9 mouse cellular contexts compared by ENCODE assay signal in the genomic region with DNA sequence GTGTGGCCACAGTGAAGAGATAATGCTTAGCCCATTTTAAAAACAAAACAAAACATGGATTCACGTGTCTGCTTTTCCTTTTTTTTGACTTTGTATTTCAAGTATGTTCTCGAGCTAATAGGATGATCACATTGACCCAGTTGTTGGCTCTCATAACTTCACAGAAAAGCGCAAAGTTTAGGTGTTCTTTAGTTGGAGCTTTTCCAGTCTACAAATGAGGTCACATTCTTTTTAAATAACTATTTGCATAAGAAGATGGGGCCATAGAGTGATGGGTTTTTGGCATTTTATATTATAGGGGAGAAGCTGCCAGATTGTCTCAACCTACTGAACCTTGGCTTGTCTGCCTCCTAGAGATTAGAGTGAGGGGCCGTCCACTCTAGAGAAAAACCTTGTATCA. TPM values are rescaled to one million over a fixed set of nuclear protein-coding genes. Genes with fewer than 3 reads are reported as not detected.
DNase-seq lines count a peak whose midpoint lies in the region; ATAC-seq and TF ChIP-seq lines count a peak whose summit lies in the region.
"Had no signal": no experiment of that assay in that cellular context is flagged by ENCODE, and none has a peak within 500 bp of the region (broad histone marks: within the 10 kb centered on the region; RNA-seq: fewer than 3 reads in every experiment).

No protein-coding gene starts in this region.

- TF ChIP-seq EP300 in lung, postnatal 0 days (IDR thresholded peaks at IDR 0.05): no peak

- TF ChIP-seq CTCF in lung, postnatal 0 days (IDR thresholded peaks at IDR 0.05): no peak

- peak overlapping the region; percentile 86 for H3K4me3 ChIP-seq in heart, embryonic 10.5 days
- H3K4me3 ChIP-seq in lung, embryonic 16.5 days (ENCODE audit: low read length): peak overlapping the region; percentile 86
- H3K4me3 ChIP-seq in lung, postnatal 0 days (ENCODE audit: low read depth, low read length): no peak overlapping the region
- peak overlapping the region; percentile 73; the same call in 1 of the 2 replicates for H3K4me3 ChIP-seq in forebrain, embryonic 15.5 days
- no peak overlapping the region for H3K4me3 ChIP-seq in midbrain, embryonic 13.5 days (replicated peaks)

- 79% methylated on average over 4 of the region's 4 CpGs for whole genome bisulfite sequencing in heart, embryonic 10.5 days
- WGBS in lung, embryonic 16.5 days: 52% methylated on average over 4 of the region's 4 CpGs
- 59% methylated on average over 4 of the region's 4 CpGs for WGBS in lung, postnatal 0 days
- 78% methylated on average over 4 of the region's 4 CpGs for WGBS in forebrain, embryonic 15.5 days
- WGBS in midbrain, embryonic 13.5 days: 86% methylated on average over 4 of the region's 4 CpGs

- peak overlapping the region; percentile 76 for H3K4me2 ChIP-seq in lung, embryonic 16.5 days (ENCODE audit: low read depth, low read length)
- no peak overlapping the region for H3K4me2 ChIP-seq in lung, postnatal 0 days (replicated peaks; ENCODE audit: low read depth, low read length)
- H3K4me2 ChIP-seq in forebrain, embryonic 15.5 days (replicated peaks): 0 out of 2 replicates have a peak overlapping the region, but pooled peaks have one; percentile 69
- H3K4me2 ChIP-seq in midbrain, embryonic 13.5 days (replicated peaks): peak overlapping the region; percentile 74

- H3K4me1 ChIP-seq in heart, embryonic 10.5 days: peaks cover 16% of the 10 kb centered on the region; the same call in 1 of the 2 replicates
- peaks cover 24% of the 10 kb centered on the region for H3K4me1 ChIP-seq in lung, embryonic 16.5 days (replicated peaks; ENCODE audit: control insufficient read depth, insufficient read depth, low read length)
- 0 out of 2 replicates have a peak, but pooled peaks cover 6% of the 10 kb centered on the region for H3K4me1 ChIP-seq in lung, postnatal 0 days (ENCODE audit: insufficient read depth, low read depth, low read length)
- H3K4me1 ChIP-seq in forebrain, embryonic 15.5 days: peaks cover 20% of the 10 kb centered on the region
- peaks cover 16% of the 10 kb centered on the region for H3K4me1 ChIP-seq in midbrain, embryonic 13.5 days (replicated peaks)

- no peak for ATAC-seq in lung, embryonic 16.5 days (ENCODE audit: low read depth)
- no peak for ATAC-seq in lung, postnatal 0 days
- ATAC-seq in forebrain, embryonic 15.5 days (replicated peaks): no peak
- ATAC-seq in midbrain, embryonic 13.5 days: no peak

- no peak overlapping the region for H3K27ac ChIP-seq in heart, embryonic 10.5 days
- H3K27ac ChIP-seq in lung, embryonic 16.5 days (ENCODE audit: low read length): no peak overlapping the region
- no peak overlapping the region for H3K27ac ChIP-seq in lung, postnatal 0 days (ENCODE audit: low read length)
- no peak overlapping the region for H3K27ac ChIP-seq in forebrain, embryonic 15.5 days (replicated peaks)
- no peak overlapping the region for H3K27ac ChIP-seq in midbrain, embryonic 13.5 days

- no peaks in the 10 kb centered on the region; the same call in 1 of the 2 replicates for H3K9me3 ChIP-seq in heart, embryonic 10.5 days
- 0 out of 2 replicates have a peak, but pooled peaks cover 2% of the 10 kb centered on the region for H3K9me3 ChIP-seq in lung, embryonic 16.5 days (ENCODE audit: control insufficient read depth, low read length)
- no peaks in the 10 kb centered on the region for H3K9me3 ChIP-seq in lung, postnatal 0 days (ENCODE audit: low read length)
- H3K9me3 ChIP-seq in forebrain, embryonic 15.5 days: no peaks in the 10 kb centered on the region
- H3K9me3 ChIP-seq in midbrain, embryonic 13.5 days: no peaks in the 10 kb centered on the region

- H3K36me3 ChIP-seq in heart, embryonic 10.5 days: peaks cover 46% of the 10 kb centered on the region
- peaks cover 29% of the 10 kb centered on the region for H3K36me3 ChIP-seq in lung, embryonic 16.5 days (ENCODE audit: control insufficient read depth, insufficient read depth, low read length)
- H3K36me3 ChIP-seq in lung, postnatal 0 days (ENCODE audit: insufficient read depth, low read length): 0 out of 2 replicates have a peak, but pooled peaks cover 6% of the 10 kb centered on the region
- peaks cover 11% of the 10 kb centered on the region for H3K36me3 ChIP-seq in forebrain, embryonic 15.5 days
- peaks cover 14% of the 10 kb centered on the region for H3K36me3 ChIP-seq in midbrain, embryonic 13.5 days

- H3K27me3 ChIP-seq in heart, embryonic 10.5 days (ENCODE audit: insufficient read depth, poor library complexity, severe bottlenecking): no peaks in the 10 kb centered on the region
- no peaks in the 10 kb centered on the region for H3K27me3 ChIP-seq in lung, embryonic 16.5 days (ENCODE audit: control insufficient read depth, insufficient read depth, low read depth, low read length)
- no peaks in the 10 kb centered on the region for H3K27me3 ChIP-seq in lung, postnatal 0 days (replicated peaks; ENCODE audit: insufficient read depth, low read length)
- H3K27me3 ChIP-seq in forebrain, embryonic 15.5 days: no peaks in the 10 kb centered on the region
- H3K27me3 ChIP-seq in midbrain, embryonic 13.5 days: no peaks in the 10 kb centered on the region

- peak; percentile 9 for DNase-seq in heart, embryonic 10.5 days (ENCODE audit: low spot score)
- DNase-seq in heart, adult 9 months (ENCODE audit: low spot score in 2 of 2): no peak
- DNase-seq in lung, postnatal 0 days (ENCODE audit: low spot score): no peak
- no peak for DNase-seq in spleen, postnatal 14 days (ENCODE audit: low spot score in 2 of 2)
- no peak for DNase-seq in right cerebral cortex, adult 18-20 months
- DNase-seq: kidney, adult 11 months had no signal

- H3K9ac ChIP-seq in lung, embryonic 16.5 days (ENCODE audit: low read length): no peak overlapping the region
- H3K9ac ChIP-seq in lung, postnatal 0 days (replicated peaks; ENCODE audit: low read depth): no peak overlapping the region
- H3K9ac ChIP-seq in forebrain, embryonic 15.5 days (replicated peaks): no peak overlapping the region
- no peak overlapping the region for H3K9ac ChIP-seq in midbrain, embryonic 13.5 days (replicated peaks)

RNA-seq across cellular contexts. Expression of gene Dut, which starts 2.3 kb away (rescaled TPM):
- polyA plus RNA-seq in heart, embryonic 10.5 days (2016; fragmentation: Nextera tagmentation; extraction: Ambion mirVana): 150 and 180 TPM in 2 replicates
- 148 and 152 TPM in 2 replicates for polyA plus RNA-seq in lung, embryonic 16.5 days (2015; fragmentation: Nextera tagmentation; extraction: Ambion mirVana)
- 40.1 and 40.5 TPM in 2 replicates for polyA plus RNA-seq in lung, postnatal 0 days (2015; fragmentation: Nextera tagmentation; extraction: Ambion mirVana)
- 105 and 118 TPM in 2 replicates for polyA plus RNA-seq in forebrain, embryonic 15.5 days (2015; fragmentation: Nextera tagmentation; extraction: Ambion mirVana)
- polyA plus RNA-seq in midbrain, embryonic 13.5 days (2015; fragmentation: Nextera tagmentation; extraction: Ambion mirVana): 97.0 and 105 TPM in 2 replicates

Comparison
In these comparisons a context has a peak if more than half of its experiments do, and no peak if none do; other contexts are left out.
1. H3K4me3 ChIP-seq: peak in heart, embryonic 10.5 days (single experiment), lung, embryonic 16.5 days (single experiment) and forebrain, embryonic 15.5 days (single experiment); none in lung, postnatal 0 days (single experiment) and midbrain, embryonic 13.5 days (single experiment).